Mouse (Mus musculus) E14TG2a.4 (cell line): ENCODE data around the gene Orm1.

Experiments
- H3K27me3 ChIP-seq: 2 replicates; pipeline ENCODE4 v1.6.1; 2014; ENCODE audit warnings: low read length, control low read depth; ENCODE audit not compliant: insufficient read depth
- H3K36me3 ChIP-seq: 2 replicates; pipeline ENCODE4 v1.6.1; 2014; ENCODE audit warnings: low read length, control low read depth; ENCODE audit not compliant: insufficient read depth
- H3K4me1 ChIP-seq: replicated peaks from 2 replicates; pipeline ENCODE4 v1.6.1; 2014; ENCODE audit warnings: low read depth, low read length, control low read depth
- H3K4me3 ChIP-seq: replicated peaks from 2 replicates; pipeline ENCODE4 v1.5.1; 2014; ENCODE audit warnings: mild to moderate bottlenecking, low read length
- H3K9me3 ChIP-seq: 2 replicates; pipeline ENCODE4 v1.6.1; 2014; ENCODE audit warnings: low read length, control low read depth
- CTCF ChIP-seq: conservative IDR thresholded peaks from 2 replicates; pipeline ENCODE4 v1.5.1; 2014; ENCODE audit warnings: low read length
- NANOG ChIP-seq: IDR thresholded peaks from 2 replicates; pipeline ENCODE4 v1.6.1; 2014; ENCODE audit warnings: borderline replicate concordance, low read length, mixed read lengths
- POU5F1 ChIP-seq: IDR thresholded peaks from 2 replicates; pipeline ENCODE4 v1.6.1; 2014; ENCODE audit warnings: low read length, borderline replicate concordance

Gene Orm1

GRCm38 (mm10) chr4:63342491-63342890 lies 1.9 kb upstream of the Orm1 start:
- no peaks in the 10 kb centered on the region for H3K36me3 ChIP-seq
- no peak for TF ChIP-seq CTCF
- TF ChIP-seq NANOG = no peak
- no peak for TF ChIP-seq POU5F1
- no peak overlapping the region for H3K4me3 ChIP-seq

GRCm38 (mm10) chr4:63343608-63344007 lies 752 bp upstream of the Orm1 start:
- Histone ChIP-seq H3K9me3 (peaks cover 2% of the 10 kb centered on the region), H3K27me3 (no peaks in the 10 kb centered on the region), H3K36me3 (no peaks in the 10 kb centered on the region), H3K4me1 (peaks cover 4% of the 10 kb centered on the region; the same call in 1 of the 2 replicates), H3K4me3 (no peak overlapping the region)
- TF ChIP-seq CTCF (no peak), POU5F1 (no peak), NANOG (no peak)

More at GRCm38 (mm10) chr4:63342491-63342890, 1.9 kb upstream of the Orm1 start:
- no peaks in the 10 kb centered on the region for H3K27me3 ChIP-seq
- H3K4me1 ChIP-seq = peaks cover 4% of the 10 kb centered on the region; the same call in 1 of the 2 replicates
- H3K9me3 ChIP-seq = peaks cover 13% of the 10 kb centered on the region

GRCm38 (mm10) chr4:63345261-63345660 lies 901 bp downstream of the Orm1 start:
- Histone ChIP-seq H3K9me3 (no peaks in the 10 kb centered on the region), H3K4me1 (peaks cover 4% of the 10 kb centered on the region; the same call in 1 of the 2 replicates), H3K4me3 (no peak overlapping the region), H3K36me3 (no peaks in the 10 kb centered on the region), H3K27me3 (no peaks in the 10 kb centered on the region)
- TF ChIP-seq CTCF = no peak
- no peak for TF ChIP-seq NANOG
- no peak for TF ChIP-seq POU5F1

- H3K4me1 ChIP-seq = peaks cover 4% of the 10 kb centered on the region; the same call in 1 of the 2 replicates
- H3K27me3 ChIP-seq = 0 out of 2 replicates have a peak, but pooled peaks cover 2% of the 10 kb centered on the region
- TF ChIP-seq CTCF = no peak
- TF ChIP-seq NANOG = no peak
- TF ChIP-seq POU5F1 = no peak
- no peaks in the 10 kb centered on the region for H3K9me3 ChIP-seq
- no peak overlapping the region for H3K4me3 ChIP-seq
- no peaks in the 10 kb centered on the region for H3K36me3 ChIP-seq
These were observed 2.3 kb downstream of the Orm1 start for GRCm38 (mm10) chr4:63346659-63347058.

DNA sequence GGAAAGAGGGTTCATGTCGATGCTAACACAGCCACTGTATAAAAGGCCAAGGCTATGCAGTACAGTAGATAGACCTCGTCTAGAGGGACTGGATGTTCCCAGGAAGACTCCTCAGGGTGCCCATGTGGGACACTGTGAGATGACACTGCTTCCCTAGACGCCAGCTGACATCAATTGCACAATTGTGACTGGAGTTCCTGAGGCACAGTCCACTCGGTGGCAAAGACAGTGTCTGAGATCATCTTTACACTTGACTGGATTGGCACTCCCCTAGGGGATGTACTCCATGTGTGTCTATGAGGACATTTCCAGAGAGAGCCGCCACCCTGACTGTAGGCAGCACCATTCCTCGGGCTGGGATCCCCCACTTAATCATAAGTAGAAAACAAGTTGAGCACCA lies 4.2 kb downstream of the Orm1 start:
- peaks cover 4% of the 10 kb centered on the region; the same call in 1 of the 2 replicates for H3K4me1 ChIP-seq
- 0 out of 2 replicates have a peak, but pooled peaks cover 2% of the 10 kb centered on the region for H3K27me3 ChIP-seq
- H3K36me3 ChIP-seq = no peaks in the 10 kb centered on the region
- no peaks in the 10 kb centered on the region for H3K9me3 ChIP-seq
- H3K4me3 ChIP-seq = no peak overlapping the region
- no peak for TF ChIP-seq POU5F1
- no peak for TF ChIP-seq CTCF
- no peak for TF ChIP-seq NANOG

GRCm38 (mm10) chr4:63355877-63356665 lies 11.7 kb downstream of the Orm1 start, which contains the start of gene Orm3:
Orm3 (plus strand) TSS chr4:63356162.
- no peak for TF ChIP-seq NANOG
- no peak for TF ChIP-seq CTCF
- no peak for TF ChIP-seq POU5F1
- Histone ChIP-seq H3K4me1 (no peaks in the 10 kb centered on the region), H3K4me3 (no peak within 1 kb of the TSS), H3K27me3 (no peaks in the 10 kb centered on the region; the same call in 1 of the 2 replicates), H3K9me3 (no peaks in the 10 kb centered on the region), H3K36me3 (no peaks in the 10 kb centered on the region)

DNA sequence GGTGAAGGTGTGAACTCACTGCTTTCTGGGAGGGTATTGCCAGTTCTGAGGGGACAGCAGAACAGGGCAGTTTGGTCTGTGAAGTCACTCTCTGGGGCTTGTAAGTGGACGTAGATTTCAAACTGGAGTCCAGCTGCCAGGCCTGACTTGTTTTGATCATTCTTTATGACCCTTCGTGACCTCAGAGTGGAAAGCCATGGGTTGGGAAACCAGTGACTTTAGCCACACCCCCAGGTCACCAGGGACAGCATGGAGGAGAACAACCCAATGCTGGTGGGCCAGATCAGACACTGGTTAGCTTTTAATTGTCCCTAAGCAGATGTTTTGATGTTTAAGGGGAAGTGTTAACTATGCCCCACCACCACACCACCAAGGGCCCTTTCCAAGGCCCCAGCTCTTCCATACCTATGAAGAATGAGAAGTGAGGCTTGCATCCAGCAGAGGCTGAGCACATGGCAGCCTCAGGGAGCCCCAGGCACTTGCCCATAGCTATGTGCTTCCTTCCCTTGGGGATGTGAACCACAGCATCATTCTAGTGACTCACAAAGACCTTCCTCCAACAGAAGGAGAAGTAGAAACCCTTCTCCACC lies 12.7 kb downstream of the Orm1 start:
- H3K27me3 ChIP-seq = no peaks in the 10 kb centered on the region; the same call in 1 of the 2 replicates
- H3K4me3 ChIP-seq = no peak overlapping the region
- no peaks in the 10 kb centered on the region for H3K9me3 ChIP-seq
- H3K4me1 ChIP-seq = no peaks in the 10 kb centered on the region
- H3K36me3 ChIP-seq = no peaks in the 10 kb centered on the region
- no peak for TF ChIP-seq NANOG

- H3K4me3 ChIP-seq = no peak overlapping the region
- H3K4me1 ChIP-seq = no peaks in the 10 kb centered on the region
- no peaks in the 10 kb centered on the region; the same call in 1 of the 2 replicates for H3K27me3 ChIP-seq
- H3K9me3 ChIP-seq = no peaks in the 10 kb centered on the region
- no peak for TF ChIP-seq POU5F1
- H3K36me3 ChIP-seq = no peaks in the 10 kb centered on the region
These were observed 15.5 kb downstream of the Orm1 start for GRCm38 (mm10) chr4:63359861-63360260.
